Mouse (Mus musculus) heart, adult 2 months (tissue): ENCODE measurements around the gene Dhh. TPM values are rescaled to one million over a fixed set of nuclear protein-coding genes. Genes with fewer than 3 reads are reported as not detected.

Experiments used
- DNase-seq, 2 experiments: peaks; one replicate each; pipeline ENCODE4 v3.0.0; 2021
- H3K27ac ChIP-seq: fragments of 200-600 bp; 2 replicates; pipeline ENCODE4 v1.8.1; 2022
- H3K27me3 ChIP-seq: fragments of 200-500 bp; 2 replicates; pipeline ENCODE4 v1.6.1; 2012; ENCODE audit warnings: mild to moderate bottlenecking, low read length, inconsistent platforms, mixed read lengths; ENCODE audit not compliant: control insufficient read depth, insufficient read depth
- H3K36me3 ChIP-seq: fragments of 200-500 bp; 2 replicates; pipeline ENCODE4 v1.6.1; 2012; ENCODE audit warnings: low read length, inconsistent platforms; ENCODE audit not compliant: control insufficient read depth, insufficient read depth
- H3K4me1 ChIP-seq: fragments of 200-500 bp; 2 replicates; pipeline ENCODE4 v1.6.1; 2011; ENCODE audit warnings: low read length; ENCODE audit not compliant: control insufficient read depth, insufficient read depth
- H3K4me3 ChIP-seq: fragments of 200-600 bp; 2 replicates; pipeline ENCODE4 v1.8.1; 2022
- H3K79me2 ChIP-seq: fragments of 200-500 bp; replicated peaks from 2 replicates; pipeline ENCODE4 v1.6.1; 2012; ENCODE audit warnings: mild to moderate bottlenecking, inconsistent platforms, low read length, moderate library complexity, mixed read lengths; ENCODE audit not compliant: control insufficient read depth, insufficient read depth
- H3K9ac ChIP-seq: fragments of 200-500 bp; 2 replicates; pipeline ENCODE4 v1.6.1; 2012; ENCODE audit warnings: low read depth, mild to moderate bottlenecking, control low read depth, inconsistent platforms, low read length, mixed read lengths
- CTCF ChIP-seq: fragments of 200-600 bp; IDR thresholded peaks from 2 replicates; pipeline ENCODE4 v1.8.1; 2022; ENCODE audit warnings: antibody characterized with exemption, mild to moderate bottlenecking, moderate library complexity
- EP300 ChIP-seq: fragments of 200-500 bp; IDR thresholded peaks from 2 replicates; pipeline ENCODE4 v1.6.1; 2011; ENCODE audit warnings: low read depth, low read length, control low read depth; ENCODE audit not compliant: insufficient read depth
- POLR2A ChIP-seq: fragments of 200-500 bp; IDR thresholded peaks from 2 replicates; pipeline ENCODE4 v1.6.1; 2011; ENCODE audit warnings: mild to moderate bottlenecking, low read depth, low read length, control low read depth; ENCODE audit not compliant: insufficient read depth
- WGBS: fragments of 180-500 bp; shearing (Covaris S2); methylation state at CpG from one replicate; pipeline ENCODE4 v1.1.7; 2018; 5-methylcytosine and 5-hydroxymethylcytosine counted together
- intact Hi-C: fragments of 180-260 bp; cut with DNase I; formaldehyde crosslinking; loops from one replicate; pipeline ENCODE4 v1.15.1; 2025
- polyA plus RNA-seq: library from polyadenylated mRNA; depleted of rRNA; stranded (reverse); fragments of >200 nt; gene quantifications from 2 replicates; pipeline ENCODE4 v1.2.3, GENCODE M21; 2012
- total RNA-seq, 2 experiments: library from RNA; stranded (reverse); gene quantifications; 2 replicates each; pipeline ENCODE4 v1.2.3; 2021

Dhh gene
- total and polyA plus RNA-seq, 3 experiments, result 0.73 to 1.5 (median 0.94) TPM

GRCm38 (mm10) chr15:98860921-98861320, 37.4 kb downstream of the Dhh start:
- TF ChIP-seq POLR2A (no peak), EP300 (no peak), CTCF (no peak)
- Histone ChIP-seq H3K79me2 (peaks cover 4% of the 10 kb centered on the region; the same call in 1 of the 2 replicates), H3K27ac (no peak overlapping the region), H3K4me1 (no peaks in the 10 kb centered on the region), H3K4me3 (no peak overlapping the region), H3K27me3 (no peaks in the 10 kb centered on the region), H3K36me3 (no peaks in the 10 kb centered on the region), H3K9ac (no peak overlapping the region)
- WGBS, result 93% methylated on average over 18 of the region's 18 CpGs
- DNase-seq, result no peak
- intact Hi-C loops, result no loop called here

- DNase-seq, result no peak
- no peak overlapping the region for H3K9ac ChIP-seq
- H3K27ac ChIP-seq, result no peak overlapping the region
- H3K36me3 ChIP-seq, result no peaks in the 10 kb centered on the region
- no peaks in the 10 kb centered on the region for H3K4me1 ChIP-seq
- H3K79me2 ChIP-seq, result peaks cover 4% of the 10 kb centered on the region; the same call in 1 of the 2 replicates
- no peaks in the 10 kb centered on the region for H3K27me3 ChIP-seq
- TF ChIP-seq POLR2A (no peak), CTCF (no peak), EP300 (no peak)
- 80% methylated on average over 9 of the region's 9 CpGs for WGBS
- no peak overlapping the region for H3K4me3 ChIP-seq
- intact Hi-C loops, result no loop called here
Observed at GRCm38 (mm10) chr15:98859319-98860043, 38.9 kb downstream of the Dhh start.

- peaks cover 3% of the 10 kb centered on the region for H3K79me2 ChIP-seq
- TF ChIP-seq EP300, result no peak
- no peak for TF ChIP-seq POLR2A
- TF ChIP-seq CTCF, result no peak
- WGBS, result 88% methylated on average over 16 of the region's 16 CpGs
- no peak for DNase-seq
- intact Hi-C loops, result no loop called here
- H3K27me3 ChIP-seq, result no peaks in the 10 kb centered on the region
- H3K4me3 ChIP-seq, result no peak overlapping the region
- H3K27ac ChIP-seq, result no peak overlapping the region
- no peak overlapping the region for H3K9ac ChIP-seq
- H3K4me1 ChIP-seq, result no peaks in the 10 kb centered on the region
- no peaks in the 10 kb centered on the region for H3K36me3 ChIP-seq
Observed at GRCm38 (mm10) chr15:98854214-98854613, 44.1 kb downstream of the Dhh start.

DNA sequence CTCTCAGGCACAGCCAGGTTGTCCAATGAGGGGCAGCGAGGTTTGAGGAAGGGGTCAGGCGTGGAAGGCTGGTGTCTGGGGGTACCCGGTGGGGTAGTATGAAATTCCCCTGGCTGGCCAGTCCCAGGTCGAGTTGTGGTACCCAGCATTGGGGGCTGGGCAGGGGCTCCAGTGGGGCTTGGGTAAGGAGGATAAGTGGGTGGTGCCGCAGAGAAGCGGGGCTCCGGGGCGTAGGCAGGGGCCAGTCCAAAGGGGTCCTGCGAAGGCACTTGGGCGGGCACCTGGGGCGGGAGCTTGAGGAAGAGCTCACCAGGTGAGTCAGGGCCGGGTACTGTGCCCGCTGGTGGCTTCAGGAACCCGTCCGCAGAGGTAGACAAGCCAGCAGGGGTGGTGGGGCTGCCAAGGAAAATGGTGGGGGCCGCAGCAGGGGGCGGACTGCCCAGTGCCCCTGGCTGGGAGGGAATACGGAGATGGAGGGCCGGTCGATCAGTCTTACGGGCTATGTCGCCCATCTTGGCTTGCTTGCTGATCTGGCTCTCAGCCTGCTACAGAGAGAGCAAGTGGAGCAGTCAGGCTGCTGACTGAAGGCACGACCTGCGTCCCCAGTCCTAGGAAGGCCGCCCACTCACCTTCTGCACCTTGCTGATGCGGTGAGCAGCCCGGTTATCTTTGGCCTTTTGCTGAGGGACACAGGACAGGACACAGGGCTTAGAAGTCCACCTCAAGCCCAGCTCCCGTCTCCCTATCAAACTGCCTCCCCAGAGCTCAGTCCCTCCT, 45.0 kb downstream of the Dhh start:
- no peaks in the 10 kb centered on the region for H3K36me3 ChIP-seq

GRCm38 (mm10) chr15:98852733-98853132, 45.6 kb downstream of the Dhh start:
- 90% methylated on average over 9 of the region's 9 CpGs for WGBS
- no peak for TF ChIP-seq CTCF
- no peak for TF ChIP-seq POLR2A
- no peak for TF ChIP-seq EP300
- Histone ChIP-seq H3K27ac (no peak overlapping the region), H3K9ac (no peak overlapping the region), H3K79me2 (peaks cover 3% of the 10 kb centered on the region), H3K27me3 (no peaks in the 10 kb centered on the region), H3K4me1 (no peaks in the 10 kb centered on the region), H3K4me3 (no peak overlapping the region), H3K36me3 (no peaks in the 10 kb centered on the region)
- intact Hi-C loops, result no loop called here
- DNase-seq, result no peak

More for the DNA sequence above, 45.0 kb downstream of the Dhh start:
- TF ChIP-seq EP300, result no peak
- no peak for TF ChIP-seq CTCF
- no peak for TF ChIP-seq POLR2A
- intact Hi-C loops, result no loop called here
- Histone ChIP-seq H3K9ac (no peak overlapping the region), H3K79me2 (peaks cover 3% of the 10 kb centered on the region), H3K27me3 (no peaks in the 10 kb centered on the region), H3K27ac (no peak overlapping the region), H3K4me3 (no peak overlapping the region), H3K4me1 (no peaks in the 10 kb centered on the region)
- WGBS, result 89% methylated on average over 28 of the region's 28 CpGs
- DNase-seq, result no peak

- intact Hi-C loops, result no loop called here
- DNase-seq, result no peak
Observed at GRCm38 (mm10) chr15:98852071-98852470, 46.3 kb downstream of the Dhh start.

More at GRCm38 (mm10) chr15:98852071-98852470, 46.3 kb downstream of the Dhh start:
- peaks cover 3% of the 10 kb centered on the region for H3K79me2 ChIP-seq
- no peaks in the 10 kb centered on the region for H3K4me1 ChIP-seq
- 92% methylated on average over 9 of the region's 9 CpGs for WGBS
- H3K36me3 ChIP-seq, result no peaks in the 10 kb centered on the region
- H3K27ac ChIP-seq, result no peak overlapping the region
- TF ChIP-seq CTCF (no peak), POLR2A (no peak), EP300 (no peak)
- no peak overlapping the region for H3K4me3 ChIP-seq
- no peak overlapping the region for H3K9ac ChIP-seq
- no peaks in the 10 kb centered on the region for H3K27me3 ChIP-seq
